In the genomic region with DNA sequence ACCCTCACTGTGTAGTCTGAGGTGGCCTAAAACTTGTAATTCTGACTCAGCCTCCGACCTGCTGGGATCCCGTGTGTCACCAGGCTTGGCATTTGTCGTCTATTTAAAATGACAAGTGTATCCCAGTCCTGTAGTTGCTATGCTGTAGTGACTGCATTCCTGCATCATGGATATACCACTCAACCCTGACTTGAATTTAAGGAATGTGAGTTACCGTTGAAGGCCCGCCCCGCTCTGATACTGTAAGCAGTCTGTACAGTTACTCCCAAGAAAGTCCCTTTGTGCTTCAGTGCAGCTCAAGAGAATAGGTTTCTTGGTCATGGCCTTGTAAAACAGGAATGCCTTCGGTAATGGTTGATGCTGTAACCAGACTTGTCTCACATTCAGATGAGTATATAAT, we compare ENCODE assay signal across 19 mouse cellular contexts. TPM values are rescaled to one million over a fixed set of nuclear protein-coding genes. Genes with fewer than 3 reads are reported as not detected.
DNase-seq lines count a peak whose midpoint lies in the region; ATAC-seq and TF ChIP-seq lines count a peak whose summit lies in the region.
"Had no signal": no experiment of that assay in that cellular context is flagged by ENCODE, and none has a peak within 500 bp of the region (broad histone marks: within the 10 kb centered on the region; RNA-seq: fewer than 3 reads in every experiment).

No protein-coding gene starts in this region.

- H3K4me2 ChIP-seq in heart, embryonic 12.5 days, result no peak overlapping the region
- H3K4me2 ChIP-seq in kidney, embryonic 15.5 days, result no peak overlapping the region
- H3K4me2 ChIP-seq in lung, postnatal 0 days (replicated peaks; ENCODE audit: low read depth, low read length), result no peak overlapping the region
- H3K4me2 ChIP-seq: liver, embryonic 12.5 days; midbrain, embryonic 15.5 days had no signal

- WGBS in heart, embryonic 12.5 days, result 49% methylated on average over 7 of the region's 7 CpGs
- 66% methylated on average over 7 of the region's 7 CpGs for WGBS in heart, embryonic 10.5 days
- WGBS in kidney, embryonic 15.5 days, result 73% methylated on average over 7 of the region's 7 CpGs
- WGBS in lung, postnatal 0 days, result 59% methylated on average over 7 of the region's 7 CpGs

- H3K27ac ChIP-seq in heart, embryonic 12.5 days (ENCODE audit: poor library complexity, severe bottlenecking), result no peak overlapping the region
- no peak overlapping the region for H3K27ac ChIP-seq in heart, embryonic 10.5 days
- H3K27ac ChIP-seq in kidney, embryonic 15.5 days, result no peak overlapping the region
- H3K27ac ChIP-seq in lung, postnatal 0 days (ENCODE audit: low read length), result no peak overlapping the region
- H3K27ac ChIP-seq: heart, adult 2 months; liver, embryonic 12.5 days; midbrain, embryonic 15.5 days had no signal

- H3K4me3 ChIP-seq in heart, embryonic 12.5 days, result no peak overlapping the region
- H3K4me3 ChIP-seq in heart, embryonic 10.5 days, result no peak overlapping the region
- H3K4me3 ChIP-seq in kidney, embryonic 15.5 days (replicated peaks), result no peak overlapping the region
- H3K4me3 ChIP-seq in lung, postnatal 0 days (ENCODE audit: low read depth, low read length), result no peak overlapping the region
- H3K4me3 ChIP-seq: heart, adult 2 months; liver, embryonic 12.5 days; midbrain, embryonic 15.5 days had no signal

- ATAC-seq in heart, embryonic 12.5 days (ENCODE audit: insufficient number of reproducible peaks, low FRiP score), result 0 out of 2 replicates have a peak, but pooled peaks have one; percentile 25
- ATAC-seq in kidney, embryonic 15.5 days (replicated peaks; ENCODE audit: low FRiP score), result 0 out of 2 replicates have a peak, but pooled peaks have one; percentile 46
- peak; percentile 92 for ATAC-seq in lung, postnatal 0 days
- ATAC-seq: inflammation-experienced regulatory T-cells, adult 6 months; liver, embryonic 12.5 days; midbrain, embryonic 15.5 days had no signal

- peak; percentile 85 for TF ChIP-seq EP300 in lung, postnatal 0 days (IDR thresholded peaks at IDR 0.05)

- DNase-seq in heart, embryonic 10.5 days (ENCODE audit: low spot score), result no peak
- DNase-seq in kidney, adult 9 months, result no peak
- DNase-seq in R1 (ENCODE audit: low read depth, low spot score) (peak; percentile 87), adipocyte (ENCODE audit: low spot score) (no peak)
- peak; percentile 72 for DNase-seq in lung, postnatal 0 days (ENCODE audit: low spot score)
- no peak for DNase-seq in cerebellum, postnatal 14 days
- DNase-seq: cerebellum, adult 9-10 months; embryo, embryonic 11 days; gastrocnemius, postnatal 10 days; heart, adult 2 months; heart, postnatal 4 days; right cerebral cortex, adult 18-20 months; thymus, postnatal 4 days had no signal

- H3K9ac ChIP-seq in heart, embryonic 12.5 days, result no peak overlapping the region
- H3K9ac ChIP-seq in kidney, embryonic 15.5 days, result no peak overlapping the region
- H3K9ac ChIP-seq in lung, postnatal 0 days (replicated peaks; ENCODE audit: low read depth), result no peak overlapping the region
- H3K9ac ChIP-seq: liver, embryonic 12.5 days; midbrain, embryonic 15.5 days had no signal

- no peaks in the 10 kb centered on the region for H3K9me3 ChIP-seq in heart, embryonic 12.5 days (replicated peaks)
- H3K9me3 ChIP-seq in heart, embryonic 10.5 days, result no peaks in the 10 kb centered on the region
- no peaks in the 10 kb centered on the region for H3K9me3 ChIP-seq in kidney, embryonic 15.5 days (replicated peaks)
- no peaks in the 10 kb centered on the region for H3K9me3 ChIP-seq in lung, postnatal 0 days (ENCODE audit: low read length)
- H3K9me3 ChIP-seq: liver, embryonic 12.5 days; midbrain, embryonic 15.5 days had no signal

- no peaks in the 10 kb centered on the region for H3K27me3 ChIP-seq in heart, embryonic 12.5 days (replicated peaks)
- H3K27me3 ChIP-seq in heart, embryonic 10.5 days (ENCODE audit: insufficient read depth, poor library complexity, severe bottlenecking), result no peaks in the 10 kb centered on the region
- H3K27me3 ChIP-seq in kidney, embryonic 15.5 days, result no peaks in the 10 kb centered on the region
- no peaks in the 10 kb centered on the region for H3K27me3 ChIP-seq in lung, postnatal 0 days (replicated peaks; ENCODE audit: insufficient read depth, low read length)
- H3K27me3 ChIP-seq: CH12.LX; liver, embryonic 12.5 days; midbrain, embryonic 15.5 days had no signal

- H3K4me1 ChIP-seq in heart, embryonic 12.5 days (replicated peaks), result peaks cover 48% of the 10 kb centered on the region
- peaks cover 32% of the 10 kb centered on the region for H3K4me1 ChIP-seq in heart, embryonic 10.5 days
- peaks cover 10% of the 10 kb centered on the region for H3K4me1 ChIP-seq in kidney, embryonic 15.5 days
- H3K4me1 ChIP-seq in lung, postnatal 0 days (ENCODE audit: insufficient read depth, low read depth, low read length), result peaks cover 13% of the 10 kb centered on the region; the same call in 1 of the 2 replicates

- TF ChIP-seq CTCF in lung, postnatal 0 days (IDR thresholded peaks at IDR 0.05), result no peak

- peaks cover 42% of the 10 kb centered on the region for H3K36me3 ChIP-seq in heart, embryonic 12.5 days
- H3K36me3 ChIP-seq in heart, embryonic 10.5 days, result peaks cover 38% of the 10 kb centered on the region
- peaks cover 62% of the 10 kb centered on the region for H3K36me3 ChIP-seq in kidney, embryonic 15.5 days
- no peaks in the 10 kb centered on the region for H3K36me3 ChIP-seq in lung, postnatal 0 days (ENCODE audit: insufficient read depth, low read length)

RNA-seq across cellular contexts. Expression of a gene that starts 27.7 kb away (rescaled TPM):
- polyA plus RNA-seq in heart, embryonic 12.5 days (2016; fragmentation: Nextera tagmentation; extraction: Ambion mirVana), result 63.4 and 68.1 TPM in 2 replicates
- 55.5 and 63.4 TPM in 2 replicates for polyA plus RNA-seq in heart, embryonic 10.5 days (2016; fragmentation: Nextera tagmentation; extraction: Ambion mirVana)
- 83.7 and 86.4 TPM in 2 replicates for polyA plus RNA-seq in kidney, embryonic 15.5 days (2015; fragmentation: Nextera tagmentation; extraction: Ambion mirVana)
- polyA plus RNA-seq in lung, postnatal 0 days (2015; fragmentation: Nextera tagmentation; extraction: Ambion mirVana), result 40.6 and 46.5 TPM in 2 replicates

RNA-seq across cellular contexts. Expression of a gene that starts 42.4 kb away (rescaled TPM):
- polyA plus RNA-seq in heart, embryonic 12.5 days (2016; fragmentation: Nextera tagmentation; extraction: Ambion mirVana), result 1.1 and 1.5 TPM in 2 replicates
- 0.26 and 0.53 TPM in 2 replicates for polyA plus RNA-seq in heart, embryonic 10.5 days (2016; fragmentation: Nextera tagmentation; extraction: Ambion mirVana)
- 1.0 and 2.5 TPM in 2 replicates for polyA plus RNA-seq in kidney, embryonic 15.5 days (2015; fragmentation: Nextera tagmentation; extraction: Ambion mirVana)
- 1.0 and 1.3 TPM in 2 replicates for polyA plus RNA-seq in lung, postnatal 0 days (2015; fragmentation: Nextera tagmentation; extraction: Ambion mirVana)

Comparison
In these comparisons a context has a peak if more than half of its experiments do, and no peak if none do; other contexts are left out.
1. ATAC-seq: peak in every context shown above with its lines; median percentile 92 in lung, postnatal 0 days; 46 in kidney, embryonic 15.5 days; 25 in heart, embryonic 12.5 days.
2. DNase-seq: peak in R1 (single experiment) and lung, postnatal 0 days (single experiment); none in heart, embryonic 10.5 days (single experiment), kidney, adult 9 months (single experiment), adipocyte (single experiment) and cerebellum, postnatal 14 days (0 of 2).